Mouse (Mus musculus) megakaryocyte, embryonic 14.5 days (primary cell): ENCODE results near the gene Dgkq. TPM values are rescaled to one million over a fixed set of nuclear protein-coding genes. Genes with fewer than 3 reads are reported as not detected.

Experiments
- H3K27me3 ChIP-seq: replicated peaks from 2 replicates; pipeline ENCODE3; 2012; ENCODE audit warnings: inconsistent platforms
- H3K36me3 ChIP-seq: replicated peaks from 2 replicates; pipeline ENCODE3; 2012; ENCODE audit warnings: low read length, inconsistent platforms, mixed read lengths
- H3K4me1 ChIP-seq: 2 replicates; pipeline ENCODE4 v1.6.1; 2012; ENCODE audit warnings: inconsistent platforms
- H3K4me3 ChIP-seq: replicated peaks from 2 replicates; pipeline ENCODE3; 2012; ENCODE audit warnings: moderate library complexity, mild to moderate bottlenecking, inconsistent platforms
- H3K9me3 ChIP-seq: 2 replicates; pipeline ENCODE4 v1.6.1; 2012; ENCODE audit warnings: inconsistent platforms
- FLI1 ChIP-seq: IDR thresholded peaks from 2 replicates; pipeline ENCODE4 v1.6.1; 2012; ENCODE audit warnings: low read length, inconsistent platforms, mixed read lengths
- GATA1 ChIP-seq: IDR thresholded peaks from 3 replicates; pipeline ENCODE4 v1.6.1; 2012; ENCODE audit warnings: mixed read lengths, low read length, inconsistent platforms, borderline replicate concordance
- polyA plus RNA-seq: library from polyadenylated mRNA; stranded (reverse); fragments of >175 nt; gene quantifications from 2 replicates; pipeline ENCODE4 v1.2.3, GENCODE M21; 2012; ENCODE audit warnings: low replicate concordance; ENCODE audit not compliant: insufficient read depth

Gene Dgkq
- polyA plus RNA-seq, 1 experiment = 0.74 TPM

GRCm38 (mm10) chr5:108691152-108691551 lies 21.7 kb upstream of the Dgkq start:
- Histone ChIP-seq H3K4me3 (no peak overlapping the region), H3K9me3 (no peaks in the 10 kb centered on the region), H3K4me1 (peaks cover 45% of the 10 kb centered on the region), H3K36me3 (no peaks in the 10 kb centered on the region), H3K27me3 (peaks cover 50% of the 10 kb centered on the region)
- no peak for TF ChIP-seq FLI1
- TF ChIP-seq GATA1 = no peak

GRCm38 (mm10) chr5:108689091-108689490 lies 19.6 kb upstream of the Dgkq start:
- TF ChIP-seq GATA1 (no peak), FLI1 (no peak)
- Histone ChIP-seq H3K36me3 (no peaks in the 10 kb centered on the region), H3K4me1 (peaks cover 28% of the 10 kb centered on the region), H3K27me3 (peaks cover 29% of the 10 kb centered on the region), H3K9me3 (no peaks in the 10 kb centered on the region), H3K4me3 (no peak overlapping the region)

GRCm38 (mm10) chr5:108680871-108681270 lies 11.4 kb upstream of the Dgkq start:
- Histone ChIP-seq H3K27me3 (no peaks in the 10 kb centered on the region), H3K36me3 (peaks cover 25% of the 10 kb centered on the region), H3K4me3 (peak overlapping the region; percentile 29), H3K9me3 (no peaks in the 10 kb centered on the region), H3K4me1 (peaks cover 15% of the 10 kb centered on the region)
- TF ChIP-seq GATA1 = no peak
- TF ChIP-seq FLI1 = no peak

- H3K27me3 ChIP-seq = no peaks in the 10 kb centered on the region
- peaks cover 15% of the 10 kb centered on the region for H3K4me1 ChIP-seq
- no peak overlapping the region for H3K4me3 ChIP-seq
- H3K9me3 ChIP-seq = no peaks in the 10 kb centered on the region
- TF ChIP-seq FLI1 (no peak), GATA1 (no peak)
- peaks cover 25% of the 10 kb centered on the region for H3K36me3 ChIP-seq
These were observed 10.4 kb upstream of the Dgkq start for GRCm38 (mm10) chr5:108679909-108680308.

- H3K36me3 ChIP-seq = peaks cover 30% of the 10 kb centered on the region
- H3K4me1 ChIP-seq = peaks cover 15% of the 10 kb centered on the region
- TF ChIP-seq GATA1 (no peak), FLI1 (no peak)
- no peaks in the 10 kb centered on the region for H3K9me3 ChIP-seq
- no peaks in the 10 kb centered on the region for H3K27me3 ChIP-seq
- no peak overlapping the region for H3K4me3 ChIP-seq
These were observed 8.9 kb upstream of the Dgkq start for GRCm38 (mm10) chr5:108678296-108678854.

- no peaks in the 10 kb centered on the region for H3K9me3 ChIP-seq
- H3K36me3 ChIP-seq = peaks cover 31% of the 10 kb centered on the region
- H3K4me3 ChIP-seq = no peak overlapping the region
- peaks cover 15% of the 10 kb centered on the region for H3K4me1 ChIP-seq
- H3K27me3 ChIP-seq = no peaks in the 10 kb centered on the region
- TF ChIP-seq GATA1 (no peak), FLI1 (no peak)
These were observed 8.3 kb upstream of the Dgkq start for GRCm38 (mm10) chr5:108677605-108678295.

- H3K4me1 ChIP-seq = peaks cover 17% of the 10 kb centered on the region
- no peaks in the 10 kb centered on the region for H3K9me3 ChIP-seq
- no peak overlapping the region for H3K4me3 ChIP-seq
- H3K36me3 ChIP-seq = peaks cover 38% of the 10 kb centered on the region
- TF ChIP-seq FLI1 = no peak
- TF ChIP-seq GATA1 = no peak
- no peaks in the 10 kb centered on the region for H3K27me3 ChIP-seq
These were observed 7.5 kb upstream of the Dgkq start for GRCm38 (mm10) chr5:108676772-108677498.

- peaks cover 35% of the 10 kb centered on the region for H3K36me3 ChIP-seq
- H3K4me1 ChIP-seq = peaks cover 19% of the 10 kb centered on the region
These were observed 5.9 kb upstream of the Dgkq start, which contains the start of gene Slc26a1 for GRCm38 (mm10) chr5:108675251-108675816. Slc26a1 (minus strand) TSS chr5:108675569.

GRCm38 (mm10) chr5:108674624-108675023 lies 5.2 kb upstream of the Dgkq start:
- H3K27me3 ChIP-seq = no peaks in the 10 kb centered on the region
- no peaks in the 10 kb centered on the region for H3K9me3 ChIP-seq
- H3K4me3 ChIP-seq = no peak overlapping the region
- no peak for TF ChIP-seq FLI1
- TF ChIP-seq GATA1 = no peak
- peaks cover 30% of the 10 kb centered on the region for H3K36me3 ChIP-seq
- H3K4me1 ChIP-seq = peaks cover 24% of the 10 kb centered on the region

More at GRCm38 (mm10) chr5:108675251-108675816, 5.9 kb upstream of the Dgkq start, which contains the start of gene Slc26a1:
- Histone ChIP-seq H3K4me3 (no peak within 1 kb of the TSS), H3K27me3 (no peaks in the 10 kb centered on the region), H3K9me3 (no peaks in the 10 kb centered on the region)
- TF ChIP-seq GATA1 = no peak
- no peak for TF ChIP-seq FLI1
